Mouse (Mus musculus): Measurements from ENCODE around the gene Prickle3. TPM values are rescaled to one million over a fixed set of nuclear protein-coding genes. Genes with fewer than 3 reads are reported as not detected.
"Not testable (repeated sequence)": the region's sequence is repeated elsewhere in the genome, so short reads cannot be mapped to it uniquely, and the experiment has no call there.

The Prickle3 gene
- polyA plus RNA-seq, 1 experiment from 2014 or later, result 2.4 TPM

GRCm38 (mm10) chrX:7679405-7680056 is 22.5 kb downstream of the Prickle3 start:
- Histone ChIP-seq H3K4me3 (ENCODE audit: low read depth, low read length) (peak overlapping the region; percentile 15; the same call in 1 of the 2 replicates), H3K9me3 (ENCODE audit: control insufficient read depth, low read length) (no peaks in the 10 kb centered on the region)

GRCm38 (mm10) chrX:7680057-7680412 is 23.0 kb downstream of the Prickle3 start:
- peak overlapping the region; percentile 36 for H3K4me2 ChIP-seq (ENCODE audit: low read depth)
- no peaks in the 10 kb centered on the region for H3K27me3 ChIP-seq (ENCODE audit: control insufficient read depth, insufficient read depth, low read length)
- no peak overlapping the region for H3K27ac ChIP-seq (ENCODE audit: low read depth, low read length)
- 20% methylated on average over 9 of the region's 12 CpGs for WGBS
- H3K36me3 ChIP-seq (ENCODE audit: control insufficient read depth, insufficient read depth, low read length), result no peaks in the 10 kb centered on the region
- ATAC-seq (ENCODE audit: insufficient read depth, low FRiP score, low TSS enrichment), result peak; percentile 45; the same call in 1 of the 2 replicates
- H3K4me3 ChIP-seq (ENCODE audit: low read depth, low read length), result peak overlapping the region; percentile 15; the same call in 1 of the 2 replicates
- H3K9ac ChIP-seq (ENCODE audit: low read length), result no peak overlapping the region
- no peaks in the 10 kb centered on the region for H3K4me1 ChIP-seq (ENCODE audit: control insufficient read depth, insufficient read depth, low read length)
- no peaks in the 10 kb centered on the region for H3K9me3 ChIP-seq (ENCODE audit: control insufficient read depth, low read length)
- no peak for DNase-seq (ENCODE audit: low spot score)

More at GRCm38 (mm10) chrX:7679405-7680056, 22.5 kb downstream of the Prickle3 start:
- DNase-seq (ENCODE audit: low spot score) (peak; percentile 93), ATAC-seq (ENCODE audit: insufficient read depth, low FRiP score, low TSS enrichment) (peak; percentile 86)
- no peak overlapping the region for H3K27ac ChIP-seq (ENCODE audit: low read depth, low read length)
- H3K36me3 ChIP-seq (ENCODE audit: control insufficient read depth, insufficient read depth, low read length), result no peaks in the 10 kb centered on the region
- WGBS, result 18% methylated on average over 27 of the region's 27 CpGs
- peak overlapping the region; percentile 36 for H3K4me2 ChIP-seq (ENCODE audit: low read depth)
- no peak overlapping the region for H3K9ac ChIP-seq (ENCODE audit: low read length)
- no peaks in the 10 kb centered on the region for H3K4me1 ChIP-seq (ENCODE audit: control insufficient read depth, insufficient read depth, low read length)
- H3K27me3 ChIP-seq (ENCODE audit: control insufficient read depth, insufficient read depth, low read length), result no peaks in the 10 kb centered on the region

- H3K4me3 ChIP-seq (ENCODE audit: low read depth, low read length), result peak within 1 kb of the TSS; percentile 15; the same call in 1 of the 2 replicates
- no peaks in the 10 kb centered on the region for H3K36me3 ChIP-seq (ENCODE audit: control insufficient read depth, insufficient read depth, low read length)
- H3K9ac ChIP-seq (ENCODE audit: low read length), result no peak within 1 kb of the TSS
- DNase-seq (ENCODE audit: low spot score), result no peak
- no peaks in the 10 kb centered on the region for H3K27me3 ChIP-seq (ENCODE audit: control insufficient read depth, insufficient read depth, low read length)
- no peak within 1 kb of the TSS for H3K27ac ChIP-seq (ENCODE audit: low read depth, low read length)
- H3K4me2 ChIP-seq (ENCODE audit: low read depth), result peak within 1 kb of the TSS; percentile 36
- no peaks in the 10 kb centered on the region for H3K4me1 ChIP-seq (ENCODE audit: control insufficient read depth, insufficient read depth, low read length)
- ATAC-seq (ENCODE audit: insufficient read depth, low FRiP score, low TSS enrichment), result no peak
- 78% methylated on average over 14 of the region's 14 CpGs for WGBS
- no peaks in the 10 kb centered on the region for H3K9me3 ChIP-seq (ENCODE audit: control insufficient read depth, low read length)
Measured at GRCm38 (mm10) chrX:7680864-7681263, 23.8 kb downstream of the Prickle3 start, which contains the start of gene Magix. TSS of gene Magix (minus strand) at chrX:7681251.

- Histone ChIP-seq H3K4me1 (ENCODE audit: control insufficient read depth, insufficient read depth, low read length) (no peaks in the 10 kb centered on the region), H3K27me3 (ENCODE audit: control insufficient read depth, insufficient read depth, low read length) (no peaks in the 10 kb centered on the region), H3K4me2 (ENCODE audit: low read depth) (no peak overlapping the region), H3K27ac (ENCODE audit: low read depth, low read length) (no peak overlapping the region), H3K9me3 (ENCODE audit: control insufficient read depth, low read length) (no peaks in the 10 kb centered on the region), H3K36me3 (ENCODE audit: control insufficient read depth, insufficient read depth, low read length) (no peaks in the 10 kb centered on the region), H3K9ac (ENCODE audit: low read length) (no peak overlapping the region), H3K4me3 (ENCODE audit: low read depth, low read length) (no peak overlapping the region)
- no peak for DNase-seq (ENCODE audit: low spot score)
- 84% methylated on average over 2 of the region's 2 CpGs for WGBS
- ATAC-seq (ENCODE audit: insufficient read depth, low FRiP score, low TSS enrichment), result no peak
Measured at GRCm38 (mm10) chrX:7688321-7688720, 31.3 kb downstream of the Prickle3 start.

GRCm38 (mm10) chrX:7690486-7690885 is 33.4 kb downstream of the Prickle3 start:
- Histone ChIP-seq H3K4me3 (ENCODE audit: low read depth, low read length) (no peak overlapping the region), H3K36me3 (ENCODE audit: control insufficient read depth, insufficient read depth, low read length) (no peaks in the 10 kb centered on the region), H3K9me3 (ENCODE audit: control insufficient read depth, low read length) (no peaks in the 10 kb centered on the region), H3K4me2 (ENCODE audit: low read depth) (no peak overlapping the region), H3K27me3 (ENCODE audit: control insufficient read depth, insufficient read depth, low read length) (no peaks in the 10 kb centered on the region), H3K27ac (ENCODE audit: low read depth, low read length) (no peak overlapping the region), H3K9ac (ENCODE audit: low read length) (no peak overlapping the region), H3K4me1 (ENCODE audit: control insufficient read depth, insufficient read depth, low read length) (no peaks in the 10 kb centered on the region)
- DNase-seq (ENCODE audit: low spot score) (no peak), ATAC-seq (ENCODE audit: insufficient read depth, low FRiP score, low TSS enrichment) (no peak)
- WGBS, result 75% methylated on average over 3 of the region's 3 CpGs

GRCm38 (mm10) chrX:7692862-7693261 is 35.8 kb downstream of the Prickle3 start:
- ATAC-seq (ENCODE audit: insufficient read depth, low FRiP score, low TSS enrichment) (no peak), DNase-seq (ENCODE audit: low spot score) (peak; percentile 17)
- no peaks in the 10 kb centered on the region for H3K27me3 ChIP-seq (ENCODE audit: control insufficient read depth, insufficient read depth, low read length)
- H3K9ac ChIP-seq (ENCODE audit: low read length), result no peak overlapping the region
- H3K9me3 ChIP-seq (ENCODE audit: control insufficient read depth, low read length), result no peaks in the 10 kb centered on the region
- no peak overlapping the region for H3K27ac ChIP-seq (ENCODE audit: low read depth, low read length)
- no peak overlapping the region for H3K4me2 ChIP-seq (ENCODE audit: low read depth)
- 45% methylated on average over 4 of the region's 4 CpGs for WGBS
- H3K4me1 ChIP-seq (ENCODE audit: control insufficient read depth, insufficient read depth, low read length), result no peaks in the 10 kb centered on the region
- H3K4me3 ChIP-seq (ENCODE audit: low read depth, low read length), result no peak overlapping the region
- no peaks in the 10 kb centered on the region for H3K36me3 ChIP-seq (ENCODE audit: control insufficient read depth, insufficient read depth, low read length)

GRCm38 (mm10) chrX:7696520-7696919 is 39.5 kb downstream of the Prickle3 start:
- 46% methylated on average over 6 of the region's 6 CpGs for WGBS
- no peak overlapping the region for H3K27ac ChIP-seq (ENCODE audit: low read depth, low read length)
- H3K4me2 ChIP-seq (ENCODE audit: low read depth), result 0 out of 2 replicates have a peak overlapping the region, but pooled peaks have one; percentile 22
- H3K36me3 ChIP-seq (ENCODE audit: control insufficient read depth, insufficient read depth, low read length), result no peaks in the 10 kb centered on the region
- H3K4me1 ChIP-seq (ENCODE audit: control insufficient read depth, insufficient read depth, low read length), result no peaks in the 10 kb centered on the region
- DNase-seq (ENCODE audit: low spot score) (no peak), ATAC-seq (ENCODE audit: insufficient read depth, low FRiP score, low TSS enrichment) (peak; percentile 54)
- H3K9me3 ChIP-seq (ENCODE audit: control insufficient read depth, low read length), result no peaks in the 10 kb centered on the region
- no peak overlapping the region for H3K4me3 ChIP-seq (ENCODE audit: low read depth, low read length)
- H3K9ac ChIP-seq (ENCODE audit: low read length), result no peak overlapping the region
- no peaks in the 10 kb centered on the region for H3K27me3 ChIP-seq (ENCODE audit: control insufficient read depth, insufficient read depth, low read length)

GRCm38 (mm10) chrX:7696954-7697381 is 39.9 kb downstream of the Prickle3 start, which contains the start of gene Gpkow:
TSS of gene Gpkow (plus strand) at chrX:7697131.
- Histone ChIP-seq H3K27me3 (ENCODE audit: control insufficient read depth, insufficient read depth, low read length) (no peaks in the 10 kb centered on the region), H3K27ac (ENCODE audit: low read depth, low read length) (no peak within 1 kb of the TSS), H3K36me3 (ENCODE audit: control insufficient read depth, insufficient read depth, low read length) (no peaks in the 10 kb centered on the region), H3K4me2 (ENCODE audit: low read depth) (peak within 1 kb of the TSS; percentile 51), H3K9ac (ENCODE audit: low read length) (peak within 1 kb of the TSS; percentile 50), H3K9me3 (ENCODE audit: control insufficient read depth, low read length) (no peaks in the 10 kb centered on the region), H3K4me3 (ENCODE audit: low read depth, low read length) (peak within 1 kb of the TSS; percentile 55), H3K4me1 (ENCODE audit: control insufficient read depth, insufficient read depth, low read length) (no peaks in the 10 kb centered on the region)
- DNase-seq (ENCODE audit: low spot score) (peak; percentile 85), ATAC-seq (ENCODE audit: insufficient read depth, low FRiP score, low TSS enrichment) (peak; percentile 89)
- 11% methylated on average over 33 of the region's 33 CpGs for WGBS

- H3K4me1 ChIP-seq (ENCODE audit: control insufficient read depth, insufficient read depth, low read length); H3K27me3 ChIP-seq (ENCODE audit: control insufficient read depth, insufficient read depth, low read length); H3K9me3 ChIP-seq (ENCODE audit: control insufficient read depth, low read length); H3K9ac ChIP-seq (ENCODE audit: low read length); ATAC-seq (ENCODE audit: insufficient read depth, low FRiP score, low TSS enrichment); H3K36me3 ChIP-seq (ENCODE audit: control insufficient read depth, insufficient read depth, low read length); H3K27ac ChIP-seq (ENCODE audit: low read depth, low read length); DNase-seq (ENCODE audit: low spot score): not testable (repeated sequence)
- Histone ChIP-seq H3K4me2 (ENCODE audit: low read depth) (peak overlapping the region; percentile 25), H3K4me3 (ENCODE audit: low read depth, low read length) (peak overlapping the region; percentile 23; the same call in 1 of the 2 replicates)
- 32% methylated on average over 5 of the region's 12 CpGs for WGBS
Measured at GRCm38 (mm10) chrX:7713764-7714134, 56.7 kb downstream of the Prickle3 start.
